Mouse (Mus musculus) CH12.LX (cell line): Measurements from ENCODE around the gene Gm21830. TPM values are rescaled to one million over a fixed set of nuclear protein-coding genes. Genes with fewer than 3 reads are reported as not detected.
"Not testable (repeated sequence)": the region's sequence is repeated elsewhere in the genome, so short reads cannot be mapped to it uniquely, and the experiment has no call there.

ENCODE experiments used
- DNase-seq: peaks from one replicate; pipeline ENCODE4 v3.0.0-alpha.2; 2013; ENCODE audit errors: extremely low read depth
- H3K27ac ChIP-seq: 2 replicates; pipeline ENCODE4 v1.5.1; 2012; ENCODE audit warnings: low read depth, mild to moderate bottlenecking, control low read depth, moderate library complexity; ENCODE audit not compliant: insufficient read depth
- H3K27me3 ChIP-seq: replicated peaks from 2 replicates; pipeline ENCODE3; 2012; ENCODE audit warnings: inconsistent platforms
- H3K36me3 ChIP-seq, 2 experiments: replicated peaks in 1 of 2; 2 replicates each; pipeline versions ENCODE3 to v1.6.1; 2012; ENCODE audit warnings: inconsistent platforms in 1 of 2, low read length in 1 of 2, mild to moderate bottlenecking in 1 of 2, mixed read lengths in 1 of 2, moderate library complexity in 1 of 2; ENCODE audit not compliant: control insufficient read depth in 1 of 2, insufficient read depth in 1 of 2
- H3K4me1 ChIP-seq, 2 experiments: 2 replicates each; pipeline ENCODE4 v1.6.1; 2012; ENCODE audit warnings: inconsistent platforms in 1 of 2, moderate library complexity in 1 of 2; ENCODE audit not compliant: insufficient read depth in 2 of 2, control insufficient read depth in 1 of 2
- H3K4me2 ChIP-seq: 2 replicates; pipeline ENCODE4 v1.6.1; 2012; ENCODE audit warnings: low read depth, mild to moderate bottlenecking, control low read depth; ENCODE audit not compliant: poor library complexity, insufficient read depth, severe bottlenecking
- H3K4me3 ChIP-seq, 3 experiments: fragments of 150-350 bp in 1 of 3; sonication (generic) in 1 of 3; replicated peaks in 1 of 3; 2 replicates each; pipeline versions ENCODE3 to v1.5.1; 2011 to 2012; ENCODE audit warnings: low read depth in 2 of 3, low read length in 2 of 3, mild to moderate bottlenecking in 2 of 3, moderate library complexity in 2 of 3, control low read depth in 1 of 3, improper control_type of control experiment in 1 of 3, inconsistent platforms in 1 of 3, mixed read lengths in 1 of 3; ENCODE audit not compliant: poor library complexity in 1 of 3
- H3K79me2 ChIP-seq: replicated peaks from 2 replicates; pipeline ENCODE4 v1.6.1; 2012; ENCODE audit warnings: mild to moderate bottlenecking, moderate library complexity; ENCODE audit not compliant: control insufficient read depth, poor library complexity, insufficient read depth, severe bottlenecking; ENCODE audit errors: extremely low read depth
- H3K9ac ChIP-seq: 2 replicates; pipeline ENCODE4 v1.6.1; 2012; ENCODE audit warnings: low read depth, mild to moderate bottlenecking, control low read depth, moderate library complexity; ENCODE audit not compliant: insufficient read depth
- H3K9me3 ChIP-seq: replicated peaks from 2 replicates; pipeline ENCODE3; 2012; ENCODE audit warnings: low read length, inconsistent platforms, mixed read lengths
- ELF1 ChIP-seq: IDR thresholded peaks from 2 replicates; pipeline ENCODE4 v1.6.1; 2014; ENCODE audit warnings: low read depth, mild to moderate bottlenecking, inconsistent platforms, low read length, improper control_type of control experiment
- EP300 ChIP-seq: IDR thresholded peaks from 2 replicates; pipeline ENCODE4 v1.6.1; 2011; ENCODE audit warnings: low read length, improper control_type of control experiment
- ETS1 ChIP-seq: conservative IDR thresholded peaks from 2 replicates; pipeline ENCODE4 v1.6.1; 2012; ENCODE audit warnings: low read depth, mild to moderate bottlenecking, inconsistent platforms, low read length, improper control_type of control experiment, moderate library complexity
- GABPA ChIP-seq: IDR thresholded peaks from 2 replicates; pipeline ENCODE4 v1.6.1; 2012; ENCODE audit warnings: low read depth, low read length, improper control_type of control experiment, inconsistent platforms; ENCODE audit not compliant: insufficient replicate concordance
- HCFC1 ChIP-seq: IDR thresholded peaks from 2 replicates; pipeline ENCODE4 v1.6.1; 2012; ENCODE audit warnings: low read depth, mild to moderate bottlenecking, inconsistent platforms, low read length, improper control_type of control experiment
- IRF4 ChIP-seq: IDR thresholded peaks from 2 replicates; pipeline ENCODE4 v1.6.1; 2014; ENCODE audit warnings: low read depth, mild to moderate bottlenecking, inconsistent platforms, low read length, improper control_type of control experiment
- JUND ChIP-seq: conservative IDR thresholded peaks from 2 replicates; pipeline ENCODE4 v1.6.1; 2011; ENCODE audit warnings: low read depth, low read length, improper control_type of control experiment
- KAT2A ChIP-seq: IDR thresholded peaks from 2 replicates; pipeline ENCODE4 v1.6.1; 2012; ENCODE audit warnings: low read length, improper control_type of control experiment, inconsistent platforms; ENCODE audit not compliant: insufficient replicate concordance
- MAFK ChIP-seq: IDR thresholded peaks from 2 replicates; pipeline ENCODE4 v1.6.1; 2011; ENCODE audit warnings: low read length, improper control_type of control experiment; ENCODE audit not compliant: insufficient replicate concordance
- MAX ChIP-seq: IDR thresholded peaks from 2 replicates; pipeline ENCODE4 v1.6.1; 2011; ENCODE audit warnings: low read length, improper control_type of control experiment
- MAZ ChIP-seq: IDR thresholded peaks from 2 replicates; pipeline ENCODE4 v1.6.1; 2012; ENCODE audit warnings: low read depth, mild to moderate bottlenecking, inconsistent platforms, low read length, improper control_type of control experiment, moderate library complexity
- MXI1 ChIP-seq: IDR thresholded peaks from 2 replicates; pipeline ENCODE4 v1.6.1; 2011; ENCODE audit warnings: mild to moderate bottlenecking, low read depth, low read length, improper control_type of control experiment
- NRF1 ChIP-seq: IDR thresholded peaks from 2 replicates; pipeline ENCODE4 v1.6.1; 2014; ENCODE audit warnings: low read depth, mild to moderate bottlenecking, inconsistent platforms, low read length, improper control_type of control experiment, moderate library complexity
- POLR2A ChIP-seq: IDR thresholded peaks from 2 replicates; pipeline ENCODE4 v1.6.1; 2011; ENCODE audit warnings: low read depth, mild to moderate bottlenecking, improper control_type of control experiment, low read length
- SIN3A ChIP-seq: IDR thresholded peaks from 2 replicates; pipeline ENCODE4 v1.6.1; 2012; ENCODE audit warnings: low read length, improper control_type of control experiment, inconsistent platforms
- UBTF ChIP-seq: IDR thresholded peaks from 2 replicates; pipeline ENCODE4 v1.6.1; 2012; ENCODE audit warnings: low read depth, mild to moderate bottlenecking, inconsistent platforms, low read length, improper control_type of control experiment, moderate library complexity
- USF2 ChIP-seq: conservative IDR thresholded peaks from 2 replicates; pipeline ENCODE4 v1.6.1; 2011; ENCODE audit warnings: low read depth, low read length, improper control_type of control experiment
- ZNF384 ChIP-seq: IDR thresholded peaks from 2 replicates; pipeline ENCODE4 v1.6.1; 2012; ENCODE audit warnings: low read depth, low read length, improper control_type of control experiment, inconsistent platforms
- dilution Hi-C: fragments of 300-500 bp; cut with MboI; formaldehyde crosslinking; loops from 2 replicates; pipeline ENCODE4 v1.14.3; 2020; ENCODE audit warnings: low sequenced_read_pairs; ENCODE audit not compliant: extremely low pct_unique_long_range_greater_than_20kb, extremely low pct_ligation_motif_present
- in situ Hi-C: fragments of 300-500 bp; cut with MboI; formaldehyde crosslinking; loops from 3 replicates; pipeline ENCODE4 v1.14.3; 2019; ENCODE audit warnings: low sequenced_read_pairs, low pct_ligation_motif_present, low pct_unique_long_range_greater_than_20kb, mixed read lengths
- polyA plus RNA-seq: library from polyadenylated mRNA; unstranded; fragments of >175 nt; gene quantifications from 2 replicates; pipeline ENCODE4 v1.2.1, GENCODE M21; 2012; ENCODE audit warnings: low read depth; ENCODE audit not compliant: insufficient read length
- total RNA-seq, 2 experiments: library from RNA; depleted of rRNA; stranded (reverse); fragments of 300-350 nt in 1 of 2; fragments of >200 nt in 1 of 2; gene quantifications; 2 replicates each; pipeline ENCODE4 v1.2.3; 2012 to 2014

Gene Gm21830
- total RNA-seq (2012; rRNA removed) (not detected in 2 replicates), total RNA-seq (2014; rRNA removed) (not detected in 2 replicates), polyA plus RNA-seq (not detected in 2 replicates)

DNA sequence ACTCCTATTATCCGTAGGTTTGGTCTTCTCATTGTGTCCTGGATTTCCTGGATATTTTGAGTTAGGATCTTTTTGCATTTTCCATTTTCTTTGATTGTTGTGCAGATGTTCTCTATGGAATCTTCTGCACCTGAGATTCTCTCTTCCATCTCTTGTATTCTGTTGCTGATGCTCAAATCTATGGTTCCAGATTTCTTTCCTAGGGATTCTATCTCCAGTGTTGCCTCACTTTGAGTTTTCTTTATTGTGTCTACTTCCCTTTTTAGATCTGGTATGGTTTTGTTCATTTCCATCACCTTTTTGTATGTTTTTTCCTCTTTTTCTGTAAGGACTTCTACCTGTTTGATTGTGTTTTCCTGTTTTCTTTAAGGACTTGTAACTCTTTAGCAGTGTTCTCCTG lies at the start of gene Gm21830:
Gene Gm21830, plus strand, starts transcription at position 301 of the 400 bp plus-strand sequence.
- H3K9ac ChIP-seq, H3K36me3 ChIP-seq, dilution Hi-C loops, H3K4me2 ChIP-seq, H3K4me3 ChIP-seq, H3K27ac ChIP-seq, H3K9me3 ChIP-seq, H3K79me2 ChIP-seq, in situ Hi-C loops, H3K27me3 ChIP-seq, DNase-seq, H3K4me1 ChIP-seq: not testable (repeated sequence)

DNA sequence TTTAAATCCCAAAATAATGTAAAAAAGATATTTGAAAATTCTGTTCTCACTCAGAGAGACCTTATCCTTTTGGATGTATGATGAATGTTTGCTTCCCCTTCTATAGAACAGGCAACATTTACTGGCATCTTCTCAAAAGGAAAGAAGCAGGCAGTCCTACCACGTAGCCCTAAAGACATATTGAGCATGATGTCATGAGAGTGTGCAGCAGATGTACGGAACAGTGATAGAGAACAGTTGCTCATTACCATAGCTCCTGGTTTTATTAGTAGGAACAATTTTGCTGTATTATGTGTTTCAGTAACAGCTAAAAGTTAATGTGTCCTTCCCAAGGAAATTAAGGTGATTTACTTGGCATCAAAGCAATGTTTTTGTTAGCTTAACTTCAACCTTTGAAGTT lies 49.0 kb upstream of the Gm21830 start:
- Histone ChIP-seq H3K36me3 (no peaks in the 10 kb centered on the region), H3K79me2 (no peaks in the 10 kb centered on the region), H3K9me3 (peaks cover 35% of the 10 kb centered on the region), H3K27me3 (no peaks in the 10 kb centered on the region), H3K4me3 (no peak overlapping the region), H3K27ac (no peak overlapping the region), H3K9ac (no peak overlapping the region), H3K4me1 (no peaks in the 10 kb centered on the region), H3K4me2 (no peak overlapping the region)
- in situ Hi-C loops (no loop called here), dilution Hi-C loops (no loop called here)
- DNase-seq: no peak
- TF ChIP-seq MAFK: no peak
- TF ChIP-seq USF2: no peak
- TF ChIP-seq KAT2A: no peak
- TF ChIP-seq JUND: no peak
- TF ChIP-seq POLR2A: no peak
- no peak for TF ChIP-seq GABPA
- TF ChIP-seq EP300: no peak
- TF ChIP-seq HCFC1: no peak
- TF ChIP-seq MAZ: no peak
- no peak for TF ChIP-seq MAX
- TF ChIP-seq ELF1: no peak
- no peak for TF ChIP-seq IRF4
- TF ChIP-seq ZNF384: no peak
- TF ChIP-seq ETS1: no peak
- no peak for TF ChIP-seq MXI1
- no peak for TF ChIP-seq UBTF
- TF ChIP-seq NRF1: no peak
- TF ChIP-seq SIN3A: no peak
